Mouse (Mus musculus): ENCODE results near the gene Lce1a1. TPM values are rescaled to one million over a fixed set of nuclear protein-coding genes. Genes with fewer than 3 reads are reported as not detected.

Gene Lce1a1
- polyA plus RNA-seq, 1 experiment from 2014 or later: not detected

GRCm38 (mm10) chr3:92609804-92610203 lies 38.3 kb downstream of the Lce1a1 start:
- H3K9ac ChIP-seq (replicated peaks): no peak overlapping the region
- ATAC-seq (ENCODE audit: low FRiP score, low read depth): no peak

GRCm38 (mm10) chr3:92607392-92607791 lies 40.7 kb downstream of the Lce1a1 start, which contains the start of gene 2210017I01Rik:
TSS of gene 2210017I01Rik (minus strand) at chr3:92607492.
- ATAC-seq (ENCODE audit: low FRiP score, low read depth): no peak
- no peaks in the 10 kb centered on the region for H3K27me3 ChIP-seq
- H3K4me1 ChIP-seq: no peaks in the 10 kb centered on the region
- H3K9ac ChIP-seq (replicated peaks): no peak within 1 kb of the TSS
- H3K4me3 ChIP-seq: no peak within 1 kb of the TSS
- no peak within 1 kb of the TSS for H3K27ac ChIP-seq (replicated peaks)
- H3K4me2 ChIP-seq (replicated peaks): no peak within 1 kb of the TSS
- no peaks in the 10 kb centered on the region for H3K36me3 ChIP-seq
- no peaks in the 10 kb centered on the region for H3K9me3 ChIP-seq

More at GRCm38 (mm10) chr3:92609804-92610203, 38.3 kb downstream of the Lce1a1 start:
- Histone ChIP-seq H3K4me1 (no peaks in the 10 kb centered on the region), H3K27ac (replicated peaks) (no peak overlapping the region), H3K36me3 (no peaks in the 10 kb centered on the region), H3K4me3 (no peak overlapping the region), H3K4me2 (replicated peaks) (no peak overlapping the region), H3K27me3 (no peaks in the 10 kb centered on the region), H3K9me3 (no peaks in the 10 kb centered on the region)
- 50% methylated on average over 1 of the region's 1 CpGs for WGBS

GRCm38 (mm10) chr3:92602169-92602568 lies 45.9 kb downstream of the Lce1a1 start:
- WGBS: 49% methylated on average over 1 of the region's 1 CpGs
- no peak for ATAC-seq (ENCODE audit: low FRiP score, low read depth)
- Histone ChIP-seq H3K27ac (replicated peaks) (no peak overlapping the region), H3K27me3 (no peaks in the 10 kb centered on the region), H3K36me3 (no peaks in the 10 kb centered on the region), H3K9ac (replicated peaks) (no peak overlapping the region), H3K4me2 (replicated peaks) (no peak overlapping the region), H3K4me3 (no peak overlapping the region), H3K4me1 (no peaks in the 10 kb centered on the region), H3K9me3 (no peaks in the 10 kb centered on the region)

- H3K4me2 ChIP-seq (replicated peaks): no peak overlapping the region
- H3K9ac ChIP-seq (replicated peaks): no peak overlapping the region
- ATAC-seq (ENCODE audit: low FRiP score, low read depth): no peak
- H3K4me1 ChIP-seq: no peaks in the 10 kb centered on the region
- no peaks in the 10 kb centered on the region for H3K27me3 ChIP-seq
- H3K27ac ChIP-seq (replicated peaks): no peak overlapping the region
- no peak overlapping the region for H3K4me3 ChIP-seq
- no peaks in the 10 kb centered on the region for H3K9me3 ChIP-seq
- no peaks in the 10 kb centered on the region for H3K36me3 ChIP-seq
- 63% methylated on average over 1 of the region's 1 CpGs for WGBS
Measured at GRCm38 (mm10) chr3:92600456-92600855, 47.7 kb downstream of the Lce1a1 start.

- no peaks in the 10 kb centered on the region for H3K9me3 ChIP-seq
- no peak overlapping the region for H3K27ac ChIP-seq (replicated peaks)
- no peaks in the 10 kb centered on the region for H3K4me1 ChIP-seq
- H3K4me3 ChIP-seq: no peak overlapping the region
- H3K4me2 ChIP-seq (replicated peaks): no peak overlapping the region
- H3K9ac ChIP-seq (replicated peaks): no peak overlapping the region
- ATAC-seq (ENCODE audit: low FRiP score, low read depth): no peak
- no peaks in the 10 kb centered on the region for H3K27me3 ChIP-seq
- H3K36me3 ChIP-seq: no peaks in the 10 kb centered on the region
Measured at GRCm38 (mm10) chr3:92599973-92600372, 48.1 kb downstream of the Lce1a1 start.

GRCm38 (mm10) chr3:92598429-92598828 lies 49.7 kb downstream of the Lce1a1 start:
- Histone ChIP-seq H3K4me1 (no peaks in the 10 kb centered on the region), H3K36me3 (no peaks in the 10 kb centered on the region), H3K27ac (replicated peaks) (no peak overlapping the region), H3K9ac (replicated peaks) (no peak overlapping the region), H3K4me2 (replicated peaks) (no peak overlapping the region), H3K4me3 (no peak overlapping the region), H3K9me3 (no peaks in the 10 kb centered on the region), H3K27me3 (no peaks in the 10 kb centered on the region)
- ATAC-seq (ENCODE audit: low FRiP score, low read depth): no peak
- 81% methylated on average over 2 of the region's 2 CpGs for WGBS

Other genes starting within 250 kb of the Lce1a1 start
- not detected in 2 replicates for gene Sprr2i, start 240.3 kb downstream of the Lce1a1 start, polyA plus RNA-seq (2016; fragmentation: Nextera tagmentation; extraction: Ambion mirVana)
- not detected in 2 replicates for gene Sprr2j-ps, start 230.2 kb downstream of the Lce1a1 start, polyA plus RNA-seq (2016; fragmentation: Nextera tagmentation; extraction: Ambion mirVana)
- gene Gm9774, start 218.9 kb downstream of the Lce1a1 start, polyA plus RNA-seq (2016; fragmentation: Nextera tagmentation; extraction: Ambion mirVana): 6.6 and 9.2 TPM in 2 replicates
- gene Sprr2k, start 215.7 kb downstream of the Lce1a1 start, polyA plus RNA-seq (2016; fragmentation: Nextera tagmentation; extraction: Ambion mirVana): not detected in 2 replicates
- gene Sprr1b, start 209.5 kb downstream of the Lce1a1 start, polyA plus RNA-seq (2016; fragmentation: Nextera tagmentation; extraction: Ambion mirVana): not detected in 2 replicates
- gene Sprr3, start 189.6 kb downstream of the Lce1a1 start, polyA plus RNA-seq (2016; fragmentation: Nextera tagmentation; extraction: Ambion mirVana): not detected in 2 replicates
- not detected in 2 replicates for gene Sprr1a, start 162.4 kb downstream of the Lce1a1 start, polyA plus RNA-seq (2016; fragmentation: Nextera tagmentation; extraction: Ambion mirVana)
- gene Sprr4, start 147.8 kb downstream of the Lce1a1 start, polyA plus RNA-seq (2016; fragmentation: Nextera tagmentation; extraction: Ambion mirVana): not detected in 2 replicates
- gene 2310046K23Rik, start 113.8 kb downstream of the Lce1a1 start, polyA plus RNA-seq (2016; fragmentation: Nextera tagmentation; extraction: Ambion mirVana): not detected in 2 replicates
- not detected in 2 replicates for gene Ivl, start 74.6 kb downstream of the Lce1a1 start, polyA plus RNA-seq (2016; fragmentation: Nextera tagmentation; extraction: Ambion mirVana)
- not detected in 2 replicates for gene Smcp, start 59.3 kb downstream of the Lce1a1 start, polyA plus RNA-seq (2016; fragmentation: Nextera tagmentation; extraction: Ambion mirVana)
- not detected in 2 replicates for gene 2210017I01Rik, start 40.8 kb downstream of the Lce1a1 start, polyA plus RNA-seq (2016; fragmentation: Nextera tagmentation; extraction: Ambion mirVana)
- gene Lce6a, start 26.6 kb downstream of the Lce1a1 start, polyA plus RNA-seq (2016; fragmentation: Nextera tagmentation; extraction: Ambion mirVana): not detected in 2 replicates
- not detected in 2 replicates for gene Lce1b, start 8.6 kb upstream of the Lce1a1 start, polyA plus RNA-seq (2016; fragmentation: Nextera tagmentation; extraction: Ambion mirVana)
- not detected in 2 replicates for gene Lce1a2, start 22.0 kb upstream of the Lce1a1 start, polyA plus RNA-seq (2016; fragmentation: Nextera tagmentation; extraction: Ambion mirVana)
- not detected in 2 replicates for gene Lce1c, start 30.9 kb upstream of the Lce1a1 start, polyA plus RNA-seq (2016; fragmentation: Nextera tagmentation; extraction: Ambion mirVana)
- not detected in 2 replicates for gene Lce1d, start 38.9 kb upstream of the Lce1a1 start, polyA plus RNA-seq (2016; fragmentation: Nextera tagmentation; extraction: Ambion mirVana)
- not detected in 2 replicates for gene Lce1e, start 60.8 kb upstream of the Lce1a1 start, polyA plus RNA-seq (2016; fragmentation: Nextera tagmentation; extraction: Ambion mirVana)
- not detected in 2 replicates for gene Lce1f, start 72.0 kb upstream of the Lce1a1 start, polyA plus RNA-seq (2016; fragmentation: Nextera tagmentation; extraction: Ambion mirVana)
- gene Gm38119, start 90.8 kb upstream of the Lce1a1 start, polyA plus RNA-seq (2016; fragmentation: Nextera tagmentation; extraction: Ambion mirVana): not detected in 2 replicates
- not detected in 2 replicates for gene Lce1g, start 104.0 kb upstream of the Lce1a1 start, polyA plus RNA-seq (2016; fragmentation: Nextera tagmentation; extraction: Ambion mirVana)
- not detected in 2 replicates for gene Lce1h, start 116.8 kb upstream of the Lce1a1 start, polyA plus RNA-seq (2016; fragmentation: Nextera tagmentation; extraction: Ambion mirVana)
- not detected in 2 replicates for gene Lce1i, start 130.6 kb upstream of the Lce1a1 start, polyA plus RNA-seq (2016; fragmentation: Nextera tagmentation; extraction: Ambion mirVana)
- not detected in 2 replicates for gene Lce1j, start 142.2 kb upstream of the Lce1a1 start, polyA plus RNA-seq (2016; fragmentation: Nextera tagmentation; extraction: Ambion mirVana)
- not detected in 2 replicates for gene Lce1k, start 159.6 kb upstream of the Lce1a1 start, polyA plus RNA-seq (2016; fragmentation: Nextera tagmentation; extraction: Ambion mirVana)
- gene Kprp, start 178.9 kb upstream of the Lce1a1 start, polyA plus RNA-seq (2016; fragmentation: Nextera tagmentation; extraction: Ambion mirVana): not detected in 2 replicates
- not detected in 2 replicates for gene Lce1l, start 203.0 kb upstream of the Lce1a1 start, polyA plus RNA-seq (2016; fragmentation: Nextera tagmentation; extraction: Ambion mirVana)
- gene 2310050C09Rik, start 221.9 kb upstream of the Lce1a1 start, polyA plus RNA-seq (2016; fragmentation: Nextera tagmentation; extraction: Ambion mirVana): not detected in 2 replicates

Measured in midbrain, embryonic 12.5 days (tissue).